Mouse (Mus musculus) frontal cortex, postnatal 10 days (tissue): ENCODE results near the gene Ihh.

Source experiments
- DNase-seq, 2 experiments: peaks; one replicate each; pipeline ENCODE4 v3.0.0; 2022; ENCODE audit warnings: low spot score in 2 of 2, mixed read lengths in 1 of 2

Gene Ihh

GRCm38 (mm10) chr1:74951556-74952210, at the start of gene Ihh:
Gene Ihh (minus strand): TSS chr1:74951672.
- no peak for DNase-seq

GRCm38 (mm10) chr1:75001183-75001582, 49.7 kb upstream of the Ihh start:
- DNase-seq: no peak

- peak in 1 of 2 experiments; percentile 19 for DNase-seq
Observed at GRCm38 (mm10) chr1:75000496-75000895, 49.0 kb upstream of the Ihh start.

GRCm38 (mm10) chr1:74999173-74999572, 47.7 kb upstream of the Ihh start:
- DNase-seq: no peak

GRCm38 (mm10) chr1:74997231-74997630, 45.8 kb upstream of the Ihh start:
- DNase-seq: no peak

GRCm38 (mm10) chr1:74977001-74977400, 25.5 kb upstream of the Ihh start:
- DNase-seq: no peak

GRCm38 (mm10) chr1:74975936-74976335, 24.5 kb upstream of the Ihh start:
- DNase-seq: no peak

GRCm38 (mm10) chr1:74973590-74973989, 22.1 kb upstream of the Ihh start:
- DNase-seq: no peak

- DNase-seq: no peak
Observed at GRCm38 (mm10) chr1:74971353-74972050, 20.0 kb upstream of the Ihh start.

- no peak for DNase-seq
Observed at GRCm38 (mm10) chr1:74967962-74968580, 16.6 kb upstream of the Ihh start.

- DNase-seq: peak in 1 of 2 experiments; percentile 60
Observed at GRCm38 (mm10) chr1:74964494-74965215, 13.2 kb upstream of the Ihh start.

- no peak for DNase-seq
Observed at GRCm38 (mm10) chr1:74962853-74963227, 11.4 kb upstream of the Ihh start.

- no peak for DNase-seq
Observed at GRCm38 (mm10) chr1:74962126-74962852, 10.8 kb upstream of the Ihh start.

- DNase-seq: no peak
Observed at GRCm38 (mm10) chr1:74961722-74962121, 10.2 kb upstream of the Ihh start.

- no peak for DNase-seq
Observed at GRCm38 (mm10) chr1:74960059-74960458, 8.6 kb upstream of the Ihh start.

GRCm38 (mm10) chr1:74950576-74951490, 639 bp downstream of the Ihh start:
- no peak for DNase-seq

GRCm38 (mm10) chr1:74950066-74950465, 1.4 kb downstream of the Ihh start:
- DNase-seq: no peak

- no peak for DNase-seq
Observed at GRCm38 (mm10) chr1:74949666-74950050, 1.8 kb downstream of the Ihh start.

GRCm38 (mm10) chr1:74948784-74949665, 2.4 kb downstream of the Ihh start:
- DNase-seq: peak in 1 of 2 experiments; percentile 56
